10 mouse cellular contexts compared by ENCODE assay signal in the genomic region with DNA sequence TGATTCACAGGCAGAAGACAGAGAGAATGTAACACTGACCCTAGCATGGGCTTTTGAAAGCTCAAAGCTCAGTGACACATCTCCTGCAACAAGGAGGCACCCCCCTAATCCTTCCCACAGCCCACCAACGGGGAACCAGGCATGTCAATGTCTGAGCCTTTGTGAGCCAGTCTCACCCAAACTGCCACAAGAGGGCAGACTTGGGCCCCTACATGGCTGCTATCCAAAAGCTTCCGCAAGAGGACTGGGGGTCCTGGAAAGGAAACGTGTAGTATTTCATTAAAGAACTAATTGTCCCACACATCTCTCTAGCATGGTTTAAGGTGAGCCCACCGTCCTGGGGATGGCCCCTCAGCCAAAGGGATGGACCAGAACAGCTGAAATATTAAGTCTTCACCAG. TPM values are rescaled to one million over a fixed set of nuclear protein-coding genes. Genes with fewer than 3 reads are reported as not detected.
DNase-seq lines count a peak whose midpoint lies in the region; ATAC-seq and TF ChIP-seq lines count a peak whose summit lies in the region.
"Had no signal": no experiment of that assay in that cellular context is flagged by ENCODE, and none has a peak within 500 bp of the region (broad histone marks: within the 10 kb centered on the region; RNA-seq: fewer than 3 reads in every experiment).

No protein-coding gene starts in this region.

- H3K36me3 ChIP-seq in midbrain, postnatal 0 days (ENCODE audit: insufficient read depth, low read length), result no peaks in the 10 kb centered on the region
- no peaks in the 10 kb centered on the region for H3K36me3 ChIP-seq in midbrain, embryonic 13.5 days
- H3K36me3 ChIP-seq in stomach, postnatal 0 days (ENCODE audit: control insufficient read depth, insufficient read depth, low read length), result no peaks in the 10 kb centered on the region
- H3K36me3 ChIP-seq: neural tube, embryonic 13.5 days had no signal

- H3K4me2 ChIP-seq in midbrain, postnatal 0 days (ENCODE audit: low read depth, low read length, poor library complexity, severe bottlenecking), result no peak overlapping the region
- H3K4me2 ChIP-seq in midbrain, embryonic 13.5 days (replicated peaks), result no peak overlapping the region
- no peak overlapping the region for H3K4me2 ChIP-seq in stomach, postnatal 0 days (replicated peaks; ENCODE audit: low read depth)
- H3K4me2 ChIP-seq: neural tube, embryonic 13.5 days had no signal

- peak; percentile 37 for DNase-seq in gastrocnemius, adult 2 months
- DNase-seq in gastrocnemius, adult 8-10 months (ENCODE audit: low spot score in 2 of 2), result no peak
- peak; percentile 42 for DNase-seq in midbrain, postnatal 0 days (ENCODE audit: low spot score)
- DNase-seq in stomach, postnatal 0 days (ENCODE audit: low spot score), result peak; percentile 39
- no peak for DNase-seq in spleen, postnatal 36 days (ENCODE audit: low spot score in 2 of 2)
- DNase-seq in layer of hippocampus, adult 8-10 months (ENCODE audit: low spot score in 2 of 2), result no peak

- intact Hi-C loops in gastrocnemius, adult 2 months (cut with DNase I), result no loop called here

- ATAC-seq in midbrain, postnatal 0 days (ENCODE audit: low FRiP score), result no peak
- no peak for ATAC-seq in midbrain, embryonic 13.5 days
- no peak for ATAC-seq in stomach, postnatal 0 days (ENCODE audit: low FRiP score, low TSS enrichment)

- H3K9ac ChIP-seq in midbrain, postnatal 0 days (replicated peaks; ENCODE audit: low read length, poor library complexity, severe bottlenecking), result no peak overlapping the region
- H3K9ac ChIP-seq in midbrain, embryonic 13.5 days (replicated peaks), result no peak overlapping the region
- no peak overlapping the region for H3K9ac ChIP-seq in stomach, postnatal 0 days (ENCODE audit: low read length)
- H3K9ac ChIP-seq: neural tube, embryonic 13.5 days had no signal

- H3K27me3 ChIP-seq in midbrain, postnatal 0 days (ENCODE audit: insufficient read depth, low read length), result peaks cover 3% of the 10 kb centered on the region; the same call in 1 of the 2 replicates
- H3K27me3 ChIP-seq in midbrain, embryonic 13.5 days, result peaks cover 6% of the 10 kb centered on the region
- no peaks in the 10 kb centered on the region for H3K27me3 ChIP-seq in stomach, postnatal 0 days (ENCODE audit: control insufficient read depth, insufficient read depth, low read length)

- no peak for TF ChIP-seq EP300 in stomach, postnatal 0 days (optimal IDR thresholded peaks at IDR 0.05)

- WGBS in midbrain, postnatal 0 days, result 7% methylated on average over 4 of the region's 4 CpGs
- 9% methylated on average over 4 of the region's 4 CpGs for WGBS in midbrain, embryonic 13.5 days
- WGBS in stomach, postnatal 0 days, result 15% methylated on average over 4 of the region's 4 CpGs

- no peaks in the 10 kb centered on the region for H3K4me1 ChIP-seq in midbrain, postnatal 0 days (ENCODE audit: insufficient read depth, low read length)
- no peaks in the 10 kb centered on the region for H3K4me1 ChIP-seq in midbrain, embryonic 13.5 days (replicated peaks)
- H3K4me1 ChIP-seq in embryonic fibroblast, embryonic 13.5 days (ENCODE audit: control insufficient read depth, insufficient read depth, low read length), result no peaks in the 10 kb centered on the region; the same call in 1 of the 2 replicates
- H3K4me1 ChIP-seq in stomach, postnatal 0 days (replicated peaks; ENCODE audit: control insufficient read depth, insufficient read depth), result no peaks in the 10 kb centered on the region
- H3K4me1 ChIP-seq: neural tube, embryonic 13.5 days had no signal

- no peak overlapping the region for H3K4me3 ChIP-seq in gastrocnemius, adult 2 months
- no peak overlapping the region for H3K4me3 ChIP-seq in midbrain, postnatal 0 days (ENCODE audit: low read depth, low read length)
- no peak overlapping the region for H3K4me3 ChIP-seq in midbrain, embryonic 13.5 days (replicated peaks)
- no peak overlapping the region for H3K4me3 ChIP-seq in embryonic fibroblast, embryonic 13.5 days (ENCODE audit: insufficient read depth, low read length)
- no peak overlapping the region for H3K4me3 ChIP-seq in stomach, postnatal 0 days (ENCODE audit: low read depth, low read length)
- H3K4me3 ChIP-seq: neural tube, embryonic 13.5 days had no signal

- TF ChIP-seq POLR2A in embryonic fibroblast, embryonic 13.5 days (IDR thresholded peaks at IDR 0.05; ENCODE audit: low read depth, low read length), result no peak

- peak; percentile 57 for TF ChIP-seq CTCF in gastrocnemius, adult 2 months (IDR thresholded peaks at IDR 0.05)
- TF ChIP-seq CTCF in midbrain, postnatal 0 days (IDR thresholded peaks at IDR 0.05), result peak; percentile 63
- peak; percentile 7; the same call in 1 of the 2 replicates for TF ChIP-seq CTCF in embryonic fibroblast, embryonic 13.5 days (IDR thresholded peaks at IDR 0.05; ENCODE audit: borderline replicate concordance, insufficient read depth, low read length)
- TF ChIP-seq CTCF in stomach, postnatal 0 days (IDR thresholded peaks at IDR 0.05; ENCODE audit: low read depth), result peak; percentile 70

- no peak overlapping the region for H3K27ac ChIP-seq in gastrocnemius, adult 2 months
- H3K27ac ChIP-seq in midbrain, postnatal 0 days (ENCODE audit: low read depth, low read length), result no peak overlapping the region
- H3K27ac ChIP-seq in midbrain, embryonic 13.5 days, result no peak overlapping the region
- H3K27ac ChIP-seq in embryonic fibroblast, embryonic 13.5 days (ENCODE audit: insufficient read depth, low read length), result peak overlapping the region; percentile 15; the same call in 1 of the 2 replicates
- no peak overlapping the region for H3K27ac ChIP-seq in stomach, postnatal 0 days (replicated peaks)
- H3K27ac ChIP-seq: neural tube, embryonic 13.5 days had no signal

- H3K9me3 ChIP-seq in midbrain, postnatal 0 days (ENCODE audit: low read length), result no peaks in the 10 kb centered on the region
- H3K9me3 ChIP-seq in midbrain, embryonic 13.5 days, result no peaks in the 10 kb centered on the region
- no peaks in the 10 kb centered on the region for H3K9me3 ChIP-seq in stomach, postnatal 0 days (ENCODE audit: control insufficient read depth, low read length)
- H3K9me3 ChIP-seq: neural tube, embryonic 13.5 days had no signal

RNA-seq across cellular contexts. Expression of gene A230050P20Rik, which starts 6.6 kb away (rescaled TPM):
- 1 to 10 TPM; 2.1 to 2.3 TPM for total RNA-seq in gastrocnemius, adult 2 months (2021)
- total RNA-seq in gastrocnemius, adult 8-10 months (2022), result 1 to 10 TPM in 3 of 4 experiments, under 1 TPM in 1; 0.53 to 2.7 (median 1.5) TPM
- total RNA-seq in midbrain, postnatal 0 days (2014; rRNA removed), result 21.5 and 30.6 TPM in 2 replicates
- 24.7 and 28.5 TPM in 2 replicates for polyA plus RNA-seq in midbrain, postnatal 0 days (2015; fragmentation: Nextera tagmentation; extraction: Ambion mirVana)
- 0.94 and 1.1 TPM in 2 replicates for polyA plus RNA-seq in midbrain, embryonic 13.5 days (2015; fragmentation: Nextera tagmentation; extraction: Ambion mirVana)
- 14.7 and 25.3 TPM in 2 replicates for polyA plus RNA-seq in embryonic fibroblast, embryonic 13.5 days (2011; ENCODE audit: insufficient read length, low read depth, missing spikeins)
- 6.9 TPM in 2 replicates for polyA plus RNA-seq in stomach, postnatal 0 days (2015; fragmentation: Nextera tagmentation; extraction: Ambion mirVana)
- 10 to 100 TPM; 83.6 to 95.7 (median 90.0) TPM for total RNA-seq in layer of hippocampus, adult 8-10 months (2022)

RNA-seq across cellular contexts. Expression of gene Angptl6, which starts 17.7 kb away (rescaled TPM):
- 1 to 10 TPM; 5.1 to 7.0 TPM for total RNA-seq in gastrocnemius, adult 2 months (2021)
- total RNA-seq in gastrocnemius, adult 8-10 months (2022), result 1 to 10 TPM; 6.5 to 7.6 (median 7.1) TPM
- 10.0 and 12.4 TPM in 2 replicates for total RNA-seq in midbrain, postnatal 0 days (2014; rRNA removed)
- polyA plus RNA-seq in midbrain, postnatal 0 days (2015; fragmentation: Nextera tagmentation; extraction: Ambion mirVana), result 13.4 and 17.0 TPM in 2 replicates
- polyA plus RNA-seq in midbrain, embryonic 13.5 days (2015; fragmentation: Nextera tagmentation; extraction: Ambion mirVana), result 8.0 and 10.4 TPM in 2 replicates
- 2.9 and 4.9 TPM in 2 replicates for polyA plus RNA-seq in embryonic fibroblast, embryonic 13.5 days (2011; ENCODE audit: insufficient read length, low read depth, missing spikeins)
- polyA plus RNA-seq in stomach, postnatal 0 days (2015; fragmentation: Nextera tagmentation; extraction: Ambion mirVana), result 7.7 and 7.9 TPM in 2 replicates
- total RNA-seq in layer of hippocampus, adult 8-10 months (2022), result 1 to 10 TPM; 6.8 to 8.9 (median 8.5) TPM

RNA-seq across cellular contexts. Expression of gene Ppan, which starts 26.2 kb away (rescaled TPM):
- 1 to 10 TPM; 7.9 to 8.6 TPM for total RNA-seq in gastrocnemius, adult 2 months (2021)
- 10 to 100 TPM in 1 of 4 experiments, 1 to 10 TPM in 3; 6.8 to 10.9 (median 8.3) TPM for total RNA-seq in gastrocnemius, adult 8-10 months (2022)
- total RNA-seq in midbrain, postnatal 0 days (2014; rRNA removed), result 42.0 and 52.6 TPM in 2 replicates
- 37.9 and 39.9 TPM in 2 replicates for polyA plus RNA-seq in midbrain, postnatal 0 days (2015; fragmentation: Nextera tagmentation; extraction: Ambion mirVana)
- polyA plus RNA-seq in midbrain, embryonic 13.5 days (2015; fragmentation: Nextera tagmentation; extraction: Ambion mirVana), result 49.2 and 49.5 TPM in 2 replicates
- polyA plus RNA-seq in embryonic fibroblast, embryonic 13.5 days (2011; ENCODE audit: insufficient read length, low read depth, missing spikeins), result 31.1 and 34.5 TPM in 2 replicates
- 32.4 and 37.3 TPM in 2 replicates for polyA plus RNA-seq in stomach, postnatal 0 days (2015; fragmentation: Nextera tagmentation; extraction: Ambion mirVana)
- total RNA-seq in layer of hippocampus, adult 8-10 months (2022), result 10 to 100 TPM; 21.8 to 28.1 (median 24.6) TPM

RNA-seq across cellular contexts. Expression of gene Eif3g, which starts 36.6 kb away (rescaled TPM):
- total RNA-seq in gastrocnemius, adult 2 months (2021), result 100 to 1,000 TPM in 1 of 2 experiments, 10 to 100 TPM in 1; 97.0 to 102 TPM
- total RNA-seq in gastrocnemius, adult 8-10 months (2022), result 100 to 1,000 TPM in 3 of 4 experiments, 10 to 100 TPM in 1; 95.7 to 105 (median 102) TPM
- total RNA-seq in midbrain, postnatal 0 days (2014; rRNA removed), result 95.7 and 102 TPM in 2 replicates
- polyA plus RNA-seq in midbrain, postnatal 0 days (2015; fragmentation: Nextera tagmentation; extraction: Ambion mirVana), result 227 and 232 TPM in 2 replicates
- 273 and 291 TPM in 2 replicates for polyA plus RNA-seq in midbrain, embryonic 13.5 days (2015; fragmentation: Nextera tagmentation; extraction: Ambion mirVana)
- 106 and 107 TPM in 2 replicates for polyA plus RNA-seq in embryonic fibroblast, embryonic 13.5 days (2011; ENCODE audit: insufficient read length, low read depth, missing spikeins)
- polyA plus RNA-seq in stomach, postnatal 0 days (2015; fragmentation: Nextera tagmentation; extraction: Ambion mirVana), result 215 and 221 TPM in 2 replicates
- 100 to 1,000 TPM; 118 to 139 (median 131) TPM for total RNA-seq in layer of hippocampus, adult 8-10 months (2022)

RNA-seq across cellular contexts. Expression of gene Rdh8, which starts 43.5 kb away (rescaled TPM):
- total RNA-seq in gastrocnemius, adult 2 months (2021), result under 1 TPM in 1 of 2 experiments, not detected in 1; 0.56 TPM
- total RNA-seq in gastrocnemius, adult 8-10 months (2022), result 1 to 10 TPM in 1 of 4 experiments, under 1 TPM in 2, not detected in 1; 0.46 to 1.0 (median 0.80) TPM
- not detected in 2 replicates for total RNA-seq in midbrain, postnatal 0 days (2014; rRNA removed)
- polyA plus RNA-seq in midbrain, postnatal 0 days (2015; fragmentation: Nextera tagmentation; extraction: Ambion mirVana), result not detected in 2 replicates
- polyA plus RNA-seq in midbrain, embryonic 13.5 days (2015; fragmentation: Nextera tagmentation; extraction: Ambion mirVana), result not detected in 2 replicates
- not detected in 2 replicates for polyA plus RNA-seq in embryonic fibroblast, embryonic 13.5 days (2011; ENCODE audit: insufficient read length, low read depth, missing spikeins)
- not detected in 2 replicates for polyA plus RNA-seq in stomach, postnatal 0 days (2015; fragmentation: Nextera tagmentation; extraction: Ambion mirVana)
- not detected for total RNA-seq in layer of hippocampus, adult 8-10 months (2022)
- polyA plus RNA-seq: heart, embryonic 16.5 days; neural tube, embryonic 13.5 days had no signal

Comparison
In these comparisons a context has a peak if more than half of its experiments do, and no peak if none do; other contexts are left out.
1. DNase-seq: peak in gastrocnemius, adult 2 months (single experiment), midbrain, postnatal 0 days (single experiment) and stomach, postnatal 0 days (single experiment); none in gastrocnemius, adult 8-10 months (0 of 2), spleen, postnatal 36 days (0 of 2) and layer of hippocampus, adult 8-10 months (0 of 2).
2. CTCF ChIP-seq: peak in every context shown above with its lines; median percentile 70 in stomach, postnatal 0 days; 63 in midbrain, postnatal 0 days; 57 in gastrocnemius, adult 2 months; 7 in embryonic fibroblast, embryonic 13.5 days.